Mouse (Mus musculus): ENCODE measurements around the gene Igf2bp1. TPM values are rescaled to one million over a fixed set of nuclear protein-coding genes. Genes with fewer than 3 reads are reported as not detected.

Igf2bp1 gene
- total and polyA plus RNA-seq, 3 experiments = under 0.01 TPM; not detected in 2

GRCm38 (mm10) chr11:95963304-95963703, 42.4 kb downstream of the Igf2bp1 start:
- no peak overlapping the region for H3K27ac ChIP-seq (ENCODE audit: insufficient read depth, low read depth)
- no peaks in the 10 kb centered on the region for H3K36me3 ChIP-seq (replicated peaks in 1 of 2; ENCODE audit: control insufficient read depth in 1 of 2, insufficient read depth in 1 of 2, low read length in 1 of 2)
- no peak overlapping the region for H3K9ac ChIP-seq (ENCODE audit: insufficient read depth, low read depth)
- no peak overlapping the region for H3K4me3 ChIP-seq (replicated peaks in 1 of 3; ENCODE audit: low read depth in 2 of 3, low read length in 2 of 3, poor library complexity in 1 of 3)
- no peaks in the 10 kb centered on the region for H3K79me2 ChIP-seq (replicated peaks; ENCODE audit: control insufficient read depth, extremely low read depth, insufficient read depth, poor library complexity, severe bottlenecking)
- H3K9me3 ChIP-seq (replicated peaks; ENCODE audit: low read length) = no peaks in the 10 kb centered on the region
- peaks cover 72% of the 10 kb centered on the region for H3K27me3 ChIP-seq (replicated peaks)
- in situ Hi-C loops (cut with MboI; ENCODE audit: low pct_ligation_motif_present, low pct_unique_long_range_greater_than_20kb, low sequenced_read_pairs) (loop anchor here (10.0 kb wide), 2 partner anchors 269 to 281 kb away; no protein-coding TSS in a partner anchor), dilution Hi-C loops (cut with MboI; ENCODE audit: extremely low pct_ligation_motif_present, extremely low pct_unique_long_range_greater_than_20kb, low sequenced_read_pairs) (no loop called here)
- 0 out of 4 replicates have a peak, but pooled peaks cover 0 to 2% of the 10 kb centered on the region in 2 experiments for H3K4me1 ChIP-seq (ENCODE audit: control insufficient read depth in 1 of 2, insufficient read depth in 2 of 2)
- DNase-seq (ENCODE audit: extremely low read depth) = no peak
- no peak overlapping the region for H3K4me2 ChIP-seq (ENCODE audit: insufficient read depth, low read depth, poor library complexity, severe bottlenecking)
- no peak for TF ChIP-seq RCOR1 (conservative IDR thresholded peaks at IDR 0.05; ENCODE audit: low read depth, low read length)
- no peak for TF ChIP-seq ZMIZ1 (IDR thresholded peaks at IDR 0.05; ENCODE audit: low read depth, low read length)
- no peak for TF ChIP-seq ZNF384 (IDR thresholded peaks at IDR 0.05; ENCODE audit: low read depth, low read length)
- no peak for TF ChIP-seq IRF4 (IDR thresholded peaks at IDR 0.05; ENCODE audit: low read depth, low read length)
- no peak for TF ChIP-seq JUND (conservative IDR thresholded peaks at IDR 0.05; ENCODE audit: low read depth, low read length)
- TF ChIP-seq USF1 (IDR thresholded peaks at IDR 0.05; ENCODE audit: low read depth, low read length) = no peak
- TF ChIP-seq JUN (IDR thresholded peaks at IDR 0.05; ENCODE audit: insufficient read depth, low read depth, low read length) = no peak
- no peak for TF ChIP-seq CTCF (conservative IDR thresholded peaks at IDR 0.05 in 1 of 2, IDR thresholded peaks at IDR 0.05 in 1 of 2; ENCODE audit: low read depth in 2 of 2, low read length in 2 of 2)
- no peak for TF ChIP-seq ZC3H11A (IDR thresholded peaks at IDR 0.05; ENCODE audit: low read depth, low read length)

- Histone ChIP-seq H3K4me1 (ENCODE audit: control insufficient read depth in 1 of 2, insufficient read depth in 2 of 2) (peaks cover 2 to 14% of the 10 kb centered on the region in 2 experiments; a peak in 2 of 4 replicates), H3K27ac (ENCODE audit: insufficient read depth, low read depth) (no peak overlapping the region), H3K79me2 (replicated peaks; ENCODE audit: control insufficient read depth, extremely low read depth, insufficient read depth, poor library complexity, severe bottlenecking) (no peaks in the 10 kb centered on the region), H3K9me3 (replicated peaks; ENCODE audit: low read length) (no peaks in the 10 kb centered on the region), H3K4me2 (ENCODE audit: insufficient read depth, low read depth, poor library complexity, severe bottlenecking) (no peak overlapping the region), H3K4me3 (replicated peaks in 1 of 3; ENCODE audit: low read depth in 2 of 3, low read length in 2 of 3, poor library complexity in 1 of 3) (no peak overlapping the region), H3K27me3 (replicated peaks) (peaks cover 54% of the 10 kb centered on the region), H3K36me3 (replicated peaks in 1 of 2; ENCODE audit: control insufficient read depth in 1 of 2, insufficient read depth in 1 of 2, low read length in 1 of 2) (no peaks in the 10 kb centered on the region), H3K9ac (ENCODE audit: insufficient read depth, low read depth) (no peak overlapping the region)
- peak; percentile 16 for DNase-seq (ENCODE audit: extremely low read depth)
- in situ Hi-C loops (cut with MboI; ENCODE audit: low pct_ligation_motif_present, low pct_unique_long_range_greater_than_20kb, low sequenced_read_pairs) = no loop called here
- no peak for TF ChIP-seq USF1 (IDR thresholded peaks at IDR 0.05; ENCODE audit: low read depth, low read length)
- TF ChIP-seq CHD1 (IDR thresholded peaks at IDR 0.05; ENCODE audit: low read depth, low read length) = no peak
- TF ChIP-seq KAT2A (IDR thresholded peaks at IDR 0.05; ENCODE audit: insufficient replicate concordance, low read length) = no peak
- no peak for TF ChIP-seq MXI1 (IDR thresholded peaks at IDR 0.05; ENCODE audit: low read depth, low read length)
- TF ChIP-seq GABPA (IDR thresholded peaks at IDR 0.05; ENCODE audit: insufficient replicate concordance, low read depth, low read length) = no peak
- no peak for TF ChIP-seq HCFC1 (IDR thresholded peaks at IDR 0.05; ENCODE audit: low read depth, low read length)
- peak; percentile 31 for TF ChIP-seq RAD21 (IDR thresholded peaks at IDR 0.05; ENCODE audit: low read depth, low read length)
- peak in 1 of 2 experiments; percentile 68; a peak in 3 of 4 replicates for TF ChIP-seq CTCF (conservative IDR thresholded peaks at IDR 0.05 in 1 of 2, IDR thresholded peaks at IDR 0.05 in 1 of 2; ENCODE audit: low read depth in 2 of 2, low read length in 2 of 2)
- no peak for TF ChIP-seq BHLHE40 (IDR thresholded peaks at IDR 0.05; ENCODE audit: low read depth, low read length)
- peak; percentile 58 for TF ChIP-seq SMC3 (IDR thresholded peaks at IDR 0.05; ENCODE audit: low read depth, low read length)
- no peak for TF ChIP-seq ZC3H11A (IDR thresholded peaks at IDR 0.05; ENCODE audit: low read depth, low read length)
- TF ChIP-seq NELFE (IDR thresholded peaks at IDR 0.05; ENCODE audit: low read depth, low read length) = no peak
- TF ChIP-seq UBTF (IDR thresholded peaks at IDR 0.05; ENCODE audit: low read depth, low read length) = no peak
- dilution Hi-C loops (cut with MboI; ENCODE audit: extremely low pct_ligation_motif_present, extremely low pct_unique_long_range_greater_than_20kb, low sequenced_read_pairs) = no loop called here
Observed at GRCm38 (mm10) chr11:95959152-95959551, 46.6 kb downstream of the Igf2bp1 start.
